Mouse (Mus musculus) neutrophil, adult 65 days (primary cell): ENCODE measurements around the gene Rhot1. TPM values are rescaled to one million over a fixed set of nuclear protein-coding genes. Genes with fewer than 3 reads are reported as not detected.

Experiments used
- total RNA-seq: library from RNA; stranded (reverse); gene quantifications from 2 replicates; pipeline ENCODE4 v1.2.4, GENCODE M21; 2023

The Rhot1 gene
- total RNA-seq, result 13.6 and 15.1 TPM in 2 replicates

GRCm38 (mm10) chr11:80208860-80209800 lies at the start of gene Rhot1:
Gene Rhot1 (plus strand): TSS chr11:80209019.

GRCm38 (mm10) chr11:80183705-80184255 lies 25.0 kb upstream of the Rhot1 start, which contains the start of gene Rnf135:
Gene Rnf135 (plus strand): TSS chr11:80183851.

GRCm38 (mm10) chr11:80300551-80301315 lies 91.9 kb downstream of the Rhot1 start, which contains the start of gene Rhbdl3:
Gene Rhbdl3 (plus strand): TSS chr11:80300912.

Other genes with a start within 250 kb of the Rhot1 start
- gene Utp6, start 246.6 kb upstream of the Rhot1 start, total RNA-seq, result 15.5 and 16.5 TPM in 2 replicates
- gene Suz12, start 215.9 kb upstream of the Rhot1 start, total RNA-seq, result 51.4 and 62.1 TPM in 2 replicates
- 77.0 and 84.7 TPM in 2 replicates for gene Crlf3, start 128.0 kb upstream of the Rhot1 start, total RNA-seq
- gene Atad5, start 119.6 kb upstream of the Rhot1 start, total RNA-seq, result 12.3 and 18.7 TPM in 2 replicates
- 0.73 and 1.3 TPM in 2 replicates for gene Tefm, start 66.8 kb upstream of the Rhot1 start, total RNA-seq
- gene Adap2, start 54.9 kb upstream of the Rhot1 start, total RNA-seq, result 2.6 and 4.0 TPM in 2 replicates
- 5.5 and 6.9 TPM in 2 replicates for gene Rnf135, start 25.2 kb upstream of the Rhot1 start, total RNA-seq
- gene Rhbdl3, start 91.9 kb downstream of the Rhot1 start, total RNA-seq, result 0.16 TPM in 1 of 2 replicates, not detected in the other
- gene 5730455P16Rik, start 169.0 kb downstream of the Rhot1 start, total RNA-seq, result 7.8 and 8.9 TPM in 2 replicates
- gene Zfp207, start 174.3 kb downstream of the Rhot1 start, total RNA-seq, result 164 and 192 TPM in 2 replicates
- 71.9 and 86.6 TPM in 2 replicates for gene Psmd11, start 219.6 kb downstream of the Rhot1 start, total RNA-seq